In the genomic region with DNA sequence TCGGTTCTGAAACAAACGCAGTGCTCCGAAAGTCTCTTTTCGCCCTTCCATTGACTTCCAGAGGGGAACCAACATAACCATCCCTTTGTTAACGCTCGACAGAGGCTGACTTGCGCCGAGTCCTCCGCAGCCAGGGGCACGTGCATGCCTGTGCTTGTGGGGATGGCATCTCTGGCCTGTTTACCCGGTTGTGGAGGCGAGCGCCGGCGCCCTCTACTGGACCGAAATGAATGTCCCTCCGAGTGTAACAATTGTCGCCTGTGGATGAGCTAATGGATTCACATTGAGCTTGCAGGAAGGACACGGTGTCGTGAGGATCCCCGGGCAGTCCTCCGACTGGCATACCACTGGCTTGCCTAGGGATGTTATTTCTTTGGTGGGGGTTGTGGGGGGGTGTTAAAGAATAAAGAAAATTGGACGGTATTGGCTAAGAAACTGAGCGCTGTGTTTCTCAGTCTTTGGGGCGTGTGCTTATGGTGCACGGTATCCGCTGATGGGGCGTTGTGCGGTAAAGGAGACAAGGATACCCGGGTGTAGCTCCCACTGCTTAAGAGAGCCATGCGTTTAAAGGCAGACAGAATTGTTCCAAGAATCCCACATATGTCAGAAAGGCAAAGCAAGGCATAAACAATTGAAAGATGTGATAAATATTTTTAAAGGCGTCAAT, we compare ENCODE assay signal across 8 mouse cellular contexts. TPM values are rescaled to one million over a fixed set of nuclear protein-coding genes. Genes with fewer than 3 reads are reported as not detected.
DNase-seq lines count a peak whose midpoint lies in the region; ATAC-seq and TF ChIP-seq lines count a peak whose summit lies in the region.

No protein-coding gene starts in this region.

- ATAC-seq in cerebellum, adult (ENCODE audit: insufficient number of reproducible peaks, low FRiP score, low TSS enrichment): peak; percentile 84
- peak; percentile 93 for ATAC-seq in forebrain, embryonic 14.5 days
- peak; percentile 92 for ATAC-seq in liver, embryonic 16.5 days (ENCODE audit: low read depth)
- ATAC-seq in neural tube, embryonic 14.5 days (ENCODE audit: low read depth): peak; percentile 94

- H3K4me3 ChIP-seq in ES-Bruce4 (ENCODE audit: low read depth, low read length): peak overlapping the region; percentile 18; the same call in 1 of the 2 replicates
- H3K4me3 ChIP-seq in forebrain, embryonic 14.5 days (ENCODE audit: low read depth, low read length): peak overlapping the region; percentile 46
- H3K4me3 ChIP-seq in liver, embryonic 16.5 days (ENCODE audit: low read depth, low read length): peak overlapping the region; percentile 53
- peak overlapping the region; percentile 50 for H3K4me3 ChIP-seq in neural tube, embryonic 14.5 days (ENCODE audit: low read depth, low read length)
- H3K4me3 ChIP-seq in testis, adult 2 months (ENCODE audit: control insufficient read depth, low read depth, low read length): peak overlapping the region; percentile 73

- H3K36me3 ChIP-seq in ES-Bruce4 (ENCODE audit: control insufficient read depth, insufficient read depth, low read length, poor library complexity, severe bottlenecking): no peaks in the 10 kb centered on the region
- H3K36me3 ChIP-seq in forebrain, embryonic 14.5 days (ENCODE audit: control insufficient read depth, insufficient read depth, low read length): no peaks in the 10 kb centered on the region
- no peaks in the 10 kb centered on the region for H3K36me3 ChIP-seq in liver, embryonic 16.5 days (ENCODE audit: control insufficient read depth, insufficient read depth)
- H3K36me3 ChIP-seq in neural tube, embryonic 14.5 days (ENCODE audit: control insufficient read depth, insufficient read depth, low read length): no peaks in the 10 kb centered on the region
- H3K36me3 ChIP-seq in testis, adult 2 months (ENCODE audit: control insufficient read depth, insufficient read depth, low read length): no peaks in the 10 kb centered on the region

- no peaks in the 10 kb centered on the region for H3K27me3 ChIP-seq in ES-Bruce4 (ENCODE audit: control insufficient read depth, insufficient read depth, low read length, poor library complexity, severe bottlenecking)
- H3K27me3 ChIP-seq in forebrain, embryonic 14.5 days (replicated peaks; ENCODE audit: control insufficient read depth, insufficient read depth, low read length): no peaks in the 10 kb centered on the region
- H3K27me3 ChIP-seq in liver, embryonic 16.5 days (ENCODE audit: control insufficient read depth, insufficient read depth, low read depth, low read length): peaks cover 40% of the 10 kb centered on the region
- no peaks in the 10 kb centered on the region for H3K27me3 ChIP-seq in neural tube, embryonic 14.5 days (ENCODE audit: control insufficient read depth, insufficient read depth, low read length)
- no peaks in the 10 kb centered on the region for H3K27me3 ChIP-seq in testis, adult 2 months (ENCODE audit: control insufficient read depth, insufficient read depth, low read length)

- DNase-seq in forebrain, embryonic 14.5 days (ENCODE audit: low spot score): peak; percentile 94
- peak; percentile 86 to 87 for DNase-seq in heart, postnatal 14 days
- peak; percentile 67 for DNase-seq in large intestine, adult 2 months (ENCODE audit: low read depth, low spot score)

- no peaks in the 10 kb centered on the region for H3K4me1 ChIP-seq in ES-Bruce4 (ENCODE audit: control insufficient read depth, insufficient read depth, low read length)
- H3K4me1 ChIP-seq in forebrain, embryonic 14.5 days (ENCODE audit: control insufficient read depth, insufficient read depth, low read length): 0 out of 2 replicates have a peak, but pooled peaks cover 6% of the 10 kb centered on the region
- H3K4me1 ChIP-seq in liver, embryonic 16.5 days (ENCODE audit: control insufficient read depth, low read depth, low read length): peaks cover 15% of the 10 kb centered on the region
- peaks cover 10% of the 10 kb centered on the region for H3K4me1 ChIP-seq in neural tube, embryonic 14.5 days (ENCODE audit: control insufficient read depth, insufficient read depth, low read length)
- H3K4me1 ChIP-seq in testis, adult 2 months (ENCODE audit: control insufficient read depth, insufficient read depth, low read length): peaks cover 21% of the 10 kb centered on the region

- H3K9me3 ChIP-seq in ES-Bruce4 (replicated peaks; ENCODE audit: control insufficient read depth, insufficient read depth, low read length, poor library complexity, severe bottlenecking): no peaks in the 10 kb centered on the region
- H3K9me3 ChIP-seq in forebrain, embryonic 14.5 days (replicated peaks; ENCODE audit: control insufficient read depth, low read length): no peaks in the 10 kb centered on the region
- H3K9me3 ChIP-seq in liver, embryonic 16.5 days (replicated peaks; ENCODE audit: control insufficient read depth, low read length): no peaks in the 10 kb centered on the region
- H3K9me3 ChIP-seq in neural tube, embryonic 14.5 days (ENCODE audit: control insufficient read depth, low read length): no peaks in the 10 kb centered on the region

- no peak overlapping the region for H3K27ac ChIP-seq in ES-Bruce4 (ENCODE audit: insufficient read depth, low read length)
- peak overlapping the region; percentile 83 for H3K27ac ChIP-seq in forebrain, embryonic 14.5 days (ENCODE audit: low read depth, low read length)
- no peak overlapping the region for H3K27ac ChIP-seq in liver, embryonic 16.5 days (ENCODE audit: low read length)
- H3K27ac ChIP-seq in neural tube, embryonic 14.5 days (ENCODE audit: low read depth, low read length): peak overlapping the region; percentile 85
- no peak overlapping the region for H3K27ac ChIP-seq in testis, adult 2 months (ENCODE audit: control insufficient read depth, insufficient read depth, low read depth, low read length)

- peak overlapping the region; percentile 74 for H3K4me2 ChIP-seq in forebrain, embryonic 14.5 days (ENCODE audit: low read length)
- peak overlapping the region; percentile 73 for H3K4me2 ChIP-seq in liver, embryonic 16.5 days (ENCODE audit: low read depth, low read length)
- H3K4me2 ChIP-seq in neural tube, embryonic 14.5 days (ENCODE audit: low read depth, low read length): peak overlapping the region; percentile 57

- WGBS in forebrain, embryonic 14.5 days: 1% methylated on average over 32 of the region's 32 CpGs
- 3% methylated on average over 32 of the region's 32 CpGs for WGBS in large intestine, adult 2 months
- 2% methylated on average over 32 of the region's 32 CpGs for WGBS in liver, embryonic 16.5 days (ENCODE audit: insufficient replicate concordance)
- WGBS in neural tube, embryonic 14.5 days: 1% methylated on average over 32 of the region's 32 CpGs

- no peak overlapping the region for H3K9ac ChIP-seq in ES-Bruce4 (ENCODE audit: low read depth, poor library complexity, severe bottlenecking)
- H3K9ac ChIP-seq in forebrain, embryonic 14.5 days (ENCODE audit: low read length): peak overlapping the region; percentile 75
- peak overlapping the region; percentile 56 for H3K9ac ChIP-seq in liver, embryonic 16.5 days (ENCODE audit: low read depth, low read length)
- H3K9ac ChIP-seq in neural tube, embryonic 14.5 days (replicated peaks; ENCODE audit: low read depth, low read length): peak overlapping the region; percentile 70

- no peak for TF ChIP-seq POLR2A in ES-Bruce4 (IDR thresholded peaks at IDR 0.05; ENCODE audit: insufficient read depth, low read length)
- TF ChIP-seq POLR2A in testis, adult 2 months (IDR thresholded peaks at IDR 0.05; ENCODE audit: control insufficient read depth, low read depth, low read length): no peak; the same call in 1 of the 2 replicates

- peak; percentile 81 for TF ChIP-seq CTCF in ES-Bruce4 (IDR thresholded peaks at IDR 0.05; ENCODE audit: low read depth, low read length)
- peak; percentile 75; the same call in 1 of the 2 replicates for TF ChIP-seq CTCF in testis, adult 2 months (IDR thresholded peaks at IDR 0.05; ENCODE audit: control insufficient read depth, insufficient read depth, insufficient replicate concordance, low read depth, low read length)

- TF ChIP-seq EP300 in ES-Bruce4 (IDR thresholded peaks at IDR 0.05; ENCODE audit: insufficient read depth, low read depth, low read length): 0 out of 2 replicates have a peak, but pooled peaks have one; percentile 56

- intact Hi-C loops in heart, postnatal 14 days (cut with DNase I): loop anchor here (1.0 to 5.0 kb wide), 5 partner anchors 41 to 228 kb away; no protein-coding TSS in a partner anchor

RNA-seq across cellular contexts. Expression of gene Mical3, which starts 0.6 kb away (rescaled TPM):
- polyA plus RNA-seq in ES-Bruce4 (2011; ENCODE audit: insufficient read depth, insufficient read length, low read depth, missing spikeins): 43.5 and 49.0 TPM in 2 replicates
- polyA plus RNA-seq in forebrain, embryonic 14.5 days (2014; fragmentation: Nextera tagmentation; extraction: Ambion mirVana): 19.4 and 34.0 TPM in 2 replicates
- 100 to 1,000 TPM; 114 to 124 TPM for total RNA-seq in heart, postnatal 14 days (2021)
- 8.1 and 10.2 TPM in 2 replicates for polyA plus RNA-seq in large intestine, adult 2 months (2012; rRNA removed)
- polyA plus RNA-seq in liver, embryonic 16.5 days (2015; fragmentation: Nextera tagmentation; extraction: Ambion mirVana): 9.2 and 9.3 TPM in 2 replicates
- polyA plus RNA-seq in neural tube, embryonic 14.5 days (2014; fragmentation: Nextera tagmentation; extraction: Ambion mirVana): 47.3 and 68.8 TPM in 2 replicates
- polyA plus RNA-seq in testis, adult 2 months (2012; rRNA removed): 199 and 216 TPM in 2 replicates

RNA-seq across cellular contexts. Expression of gene Pex26, which starts 53.3 kb away (rescaled TPM):
- polyA plus RNA-seq in ES-Bruce4 (2011; ENCODE audit: insufficient read depth, insufficient read length, low read depth, missing spikeins): 9.7 and 10.7 TPM in 2 replicates
- polyA plus RNA-seq in forebrain, embryonic 14.5 days (2014; fragmentation: Nextera tagmentation; extraction: Ambion mirVana): 12.7 and 16.4 TPM in 2 replicates
- total RNA-seq in heart, postnatal 14 days (2021): 1 to 10 TPM; 8.1 to 8.4 TPM
- polyA plus RNA-seq in large intestine, adult 2 months (2012; rRNA removed): 16.1 and 17.3 TPM in 2 replicates
- 5.7 and 7.8 TPM in 2 replicates for polyA plus RNA-seq in liver, embryonic 16.5 days (2015; fragmentation: Nextera tagmentation; extraction: Ambion mirVana)
- 12.7 and 13.7 TPM in 2 replicates for polyA plus RNA-seq in neural tube, embryonic 14.5 days (2014; fragmentation: Nextera tagmentation; extraction: Ambion mirVana)
- polyA plus RNA-seq in testis, adult 2 months (2012; rRNA removed): 6.4 and 8.7 TPM in 2 replicates

Comparison
In these comparisons a context has a peak if more than half of its experiments do, and no peak if none do; other contexts are left out.
1. H3K27ac ChIP-seq: peak in forebrain, embryonic 14.5 days (single experiment) and neural tube, embryonic 14.5 days (single experiment); none in ES-Bruce4 (single experiment), liver, embryonic 16.5 days (single experiment) and testis, adult 2 months (single experiment).
2. H3K4me3 ChIP-seq: peak in every context shown above with its lines; median percentile 73 in testis, adult 2 months; 53 in liver, embryonic 16.5 days; 50 in neural tube, embryonic 14.5 days; 46 in forebrain, embryonic 14.5 days; 18 in ES-Bruce4.
3. Peak in every context shown above with its lines, with median percentiles within 50 percentile points of each other: ATAC-seq, DNase-seq and H3K4me2 ChIP-seq.